Mouse (Mus musculus): Measurements from ENCODE around the gene Cfap299. TPM values are rescaled to one million over a fixed set of nuclear protein-coding genes. Genes with fewer than 3 reads are reported as not detected.
A peak's percentile ranks its signal among the peaks of the same experiment; 100 is the strongest.

Cfap299 gene
- polyA plus RNA-seq, 1 experiment from 2014 or later: 0.71 TPM

GRCm38 (mm10) chr5:98804761-98805160 lies 475.7 kb downstream of the Cfap299 start:
- Histone ChIP-seq H3K27me3 (no peaks in the 10 kb centered on the region), H3K4me3 (no peak overlapping the region), H3K27ac (replicated peaks) (no peak overlapping the region), H3K36me3 (no peaks in the 10 kb centered on the region), H3K4me1 (peaks cover 7% of the 10 kb centered on the region), H3K4me2 (replicated peaks) (no peak overlapping the region), H3K9ac (replicated peaks) (no peak overlapping the region), H3K9me3 (no peaks in the 10 kb centered on the region)
- ATAC-seq (ENCODE audit: low FRiP score, low read depth): no peak
- 92% methylated on average over 6 of the region's 6 CpGs for WGBS

GRCm38 (mm10) chr5:98806492-98806891 lies 477.4 kb downstream of the Cfap299 start:
- no peaks in the 10 kb centered on the region for H3K9me3 ChIP-seq
- no peak for ATAC-seq (ENCODE audit: low FRiP score, low read depth)
- no peak overlapping the region for H3K9ac ChIP-seq (replicated peaks)
- H3K27me3 ChIP-seq: no peaks in the 10 kb centered on the region
- no peak overlapping the region for H3K4me2 ChIP-seq (replicated peaks)
- 92% methylated on average over 4 of the region's 4 CpGs for WGBS
- no peak overlapping the region for H3K4me3 ChIP-seq
- no peak overlapping the region for H3K27ac ChIP-seq (replicated peaks)
- H3K4me1 ChIP-seq: peaks cover 3% of the 10 kb centered on the region
- H3K36me3 ChIP-seq: no peaks in the 10 kb centered on the region

- H3K4me3 ChIP-seq: no peak overlapping the region
- no peak overlapping the region for H3K27ac ChIP-seq (replicated peaks)
Measured at GRCm38 (mm10) chr5:98807022-98807421, 477.9 kb downstream of the Cfap299 start.

GRCm38 (mm10) chr5:98807953-98808352 lies 478.8 kb downstream of the Cfap299 start:
- H3K36me3 ChIP-seq: no peaks in the 10 kb centered on the region
- H3K27ac ChIP-seq (replicated peaks): no peak overlapping the region
- H3K4me2 ChIP-seq (replicated peaks): no peak overlapping the region
- whole genome bisulfite sequencing: 55% methylated on average over 9 of the region's 9 CpGs
- H3K4me1 ChIP-seq: no peaks in the 10 kb centered on the region
- H3K27me3 ChIP-seq: no peaks in the 10 kb centered on the region
- no peak for ATAC-seq (ENCODE audit: low FRiP score, low read depth)
- no peak overlapping the region for H3K4me3 ChIP-seq
- H3K9me3 ChIP-seq: 0 out of 2 replicates have a peak, but pooled peaks cover 3% of the 10 kb centered on the region
- H3K9ac ChIP-seq (replicated peaks): no peak overlapping the region

More at GRCm38 (mm10) chr5:98807022-98807421, 477.9 kb downstream of the Cfap299 start:
- no peak overlapping the region for H3K4me2 ChIP-seq (replicated peaks)
- no peak for ATAC-seq (ENCODE audit: low FRiP score, low read depth)
- no peaks in the 10 kb centered on the region for H3K27me3 ChIP-seq
- WGBS: 91% methylated on average over 7 of the region's 7 CpGs
- no peaks in the 10 kb centered on the region for H3K36me3 ChIP-seq
- H3K9me3 ChIP-seq: no peaks in the 10 kb centered on the region
- no peak overlapping the region for H3K9ac ChIP-seq (replicated peaks)
- H3K4me1 ChIP-seq: no peaks in the 10 kb centered on the region

DNA sequence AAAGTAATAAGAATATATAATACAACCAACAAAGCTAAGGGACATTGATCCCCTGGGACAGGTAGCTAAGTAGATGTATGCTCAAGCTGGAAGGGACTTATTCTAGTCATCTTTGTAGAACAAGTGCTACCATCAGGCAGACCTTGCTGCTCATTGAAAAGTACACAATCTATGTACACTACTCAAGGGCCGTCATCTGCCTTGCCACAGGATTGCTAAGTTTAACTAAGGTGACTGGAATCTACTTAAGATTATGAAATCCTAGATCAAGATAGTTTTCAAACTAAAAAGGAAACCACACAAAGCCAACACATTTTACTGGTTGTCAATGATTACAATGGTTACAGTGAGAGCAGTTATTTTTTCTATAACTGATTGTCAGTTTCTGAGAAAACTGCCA lies 483.3 kb downstream of the Cfap299 start:
- WGBS: 87% methylated on average over 1 of the region's 1 CpGs
- ATAC-seq (ENCODE audit: low FRiP score, low read depth): no peak

DNA sequence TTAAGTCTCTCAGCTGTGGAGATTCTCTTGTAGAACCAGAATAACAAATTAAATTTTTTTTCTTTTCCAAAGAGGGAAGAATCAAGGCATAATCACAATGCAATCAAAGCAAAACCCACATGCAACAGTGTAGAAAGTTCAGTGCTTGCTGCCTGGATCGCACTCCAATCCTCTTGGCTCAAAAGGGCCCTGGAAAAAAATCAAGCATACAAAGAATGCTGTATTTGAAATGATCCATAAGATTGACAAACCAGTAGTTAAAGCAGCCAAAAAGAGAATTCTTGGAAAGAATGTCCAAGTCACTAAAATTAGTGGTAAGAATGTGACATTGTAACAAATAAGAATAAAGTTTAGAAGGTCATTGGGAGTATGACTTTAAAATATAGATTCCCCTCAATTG lies 486.2 kb downstream of the Cfap299 start:
- Histone ChIP-seq H3K4me2 (replicated peaks) (no peak overlapping the region), H3K4me1 (no peaks in the 10 kb centered on the region), H3K27me3 (no peaks in the 10 kb centered on the region), H3K36me3 (no peaks in the 10 kb centered on the region), H3K9ac (replicated peaks) (no peak overlapping the region), H3K4me3 (no peak overlapping the region), H3K27ac (replicated peaks) (no peak overlapping the region), H3K9me3 (0 out of 2 replicates have a peak, but pooled peaks cover 4% of the 10 kb centered on the region)
- 86% methylated on average over 1 of the region's 1 CpGs for WGBS
- no peak for ATAC-seq (ENCODE audit: low FRiP score, low read depth)

More for the DNA sequence above, 483.3 kb downstream of the Cfap299 start:
- no peak overlapping the region for H3K4me3 ChIP-seq
- H3K4me1 ChIP-seq: no peaks in the 10 kb centered on the region
- no peak overlapping the region for H3K27ac ChIP-seq (replicated peaks)
- H3K36me3 ChIP-seq: no peaks in the 10 kb centered on the region
- no peak overlapping the region for H3K9ac ChIP-seq (replicated peaks)
- 0 out of 2 replicates have a peak, but pooled peaks cover 4% of the 10 kb centered on the region for H3K9me3 ChIP-seq
- H3K4me2 ChIP-seq (replicated peaks): no peak overlapping the region
- H3K27me3 ChIP-seq: no peaks in the 10 kb centered on the region

GRCm38 (mm10) chr5:98833760-98834159 lies 504.7 kb downstream of the Cfap299 start:
- ATAC-seq (ENCODE audit: low FRiP score, low read depth): no peak
- 79% methylated on average over 9 of the region's 9 CpGs for WGBS

DNA sequence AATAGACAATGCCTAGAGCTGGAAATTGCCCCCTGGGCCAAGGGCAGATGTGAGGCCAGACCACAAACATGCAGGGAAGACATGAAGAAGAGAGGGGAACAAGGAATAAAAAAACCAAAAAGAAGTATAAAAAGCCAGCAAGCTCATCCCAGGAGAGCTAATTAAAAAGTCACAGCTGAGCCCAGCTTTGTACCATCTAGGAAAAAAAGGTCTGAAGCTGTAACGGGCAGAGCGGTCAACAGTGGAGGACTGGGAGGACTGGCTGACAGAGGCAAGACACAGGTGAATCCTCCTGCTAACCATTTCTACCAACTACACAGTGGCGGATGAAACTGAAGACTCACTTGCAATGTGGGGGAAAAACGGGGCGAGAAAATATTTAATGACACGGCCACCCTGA lies 505.2 kb downstream of the Cfap299 start:
- peak; percentile 65 for ATAC-seq (ENCODE audit: low FRiP score, low read depth)
- H3K4me1 ChIP-seq: peaks cover 4% of the 10 kb centered on the region; the same call in 1 of the 2 replicates
- no peaks in the 10 kb centered on the region for H3K9me3 ChIP-seq
- WGBS: 78% methylated on average over 6 of the region's 6 CpGs
- H3K27me3 ChIP-seq: no peaks in the 10 kb centered on the region
- no peaks in the 10 kb centered on the region for H3K36me3 ChIP-seq
- no peak overlapping the region for H3K4me3 ChIP-seq
- H3K27ac ChIP-seq (replicated peaks): no peak overlapping the region
- H3K9ac ChIP-seq (replicated peaks): no peak overlapping the region
- no peak overlapping the region for H3K4me2 ChIP-seq (replicated peaks)

More at GRCm38 (mm10) chr5:98833760-98834159, 504.7 kb downstream of the Cfap299 start:
- H3K27me3 ChIP-seq: no peaks in the 10 kb centered on the region
- no peaks in the 10 kb centered on the region for H3K9me3 ChIP-seq
- no peak overlapping the region for H3K4me2 ChIP-seq (replicated peaks)
- no peak overlapping the region for H3K9ac ChIP-seq (replicated peaks)
- H3K4me1 ChIP-seq: peaks cover 4% of the 10 kb centered on the region; the same call in 1 of the 2 replicates
- peak overlapping the region; percentile 52; the same call in 1 of the 2 replicates for H3K27ac ChIP-seq (replicated peaks)
- no peaks in the 10 kb centered on the region for H3K36me3 ChIP-seq
- no peak overlapping the region for H3K4me3 ChIP-seq

GRCm38 (mm10) chr5:98842600-98843310 lies 513.7 kb downstream of the Cfap299 start:
- Histone ChIP-seq H3K4me2 (replicated peaks) (no peak overlapping the region), H3K27ac (replicated peaks) (no peak overlapping the region), H3K4me1 (no peaks in the 10 kb centered on the region), H3K9ac (replicated peaks) (no peak overlapping the region), H3K36me3 (no peaks in the 10 kb centered on the region), H3K9me3 (no peaks in the 10 kb centered on the region), H3K27me3 (no peaks in the 10 kb centered on the region), H3K4me3 (no peak overlapping the region)
- ATAC-seq (ENCODE audit: low FRiP score, low read depth): no peak
- WGBS: 88% methylated on average over 7 of the region's 7 CpGs

DNA sequence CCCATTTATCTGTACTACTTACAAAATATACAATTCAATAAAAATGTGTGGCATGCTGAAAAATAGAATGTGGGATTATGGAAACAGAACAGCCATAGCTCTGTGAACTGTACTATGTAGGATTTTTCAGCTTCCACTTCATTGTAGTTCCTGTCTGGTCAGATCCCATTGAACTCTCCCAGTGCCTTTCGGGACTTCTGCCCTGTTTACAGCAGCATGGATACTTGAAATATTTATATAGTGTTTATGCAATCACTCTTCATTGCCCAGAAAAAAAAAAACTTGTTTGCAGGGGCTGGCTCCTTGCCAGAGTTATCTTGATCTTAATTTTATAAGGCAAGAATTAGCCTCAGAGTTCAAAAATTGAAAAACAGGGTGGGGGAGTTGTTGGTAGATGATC lies 515.6 kb downstream of the Cfap299 start:
- no peak overlapping the region for H3K9ac ChIP-seq (replicated peaks)
- no peaks in the 10 kb centered on the region for H3K9me3 ChIP-seq
- ATAC-seq (ENCODE audit: low FRiP score, low read depth): no peak
- H3K4me3 ChIP-seq: no peak overlapping the region
- no peaks in the 10 kb centered on the region for H3K27me3 ChIP-seq
- H3K4me1 ChIP-seq: no peaks in the 10 kb centered on the region
- no peak overlapping the region for H3K4me2 ChIP-seq (replicated peaks)
- H3K27ac ChIP-seq (replicated peaks): no peak overlapping the region
- no peaks in the 10 kb centered on the region for H3K36me3 ChIP-seq
- 100% methylated on average over 1 of the region's 1 CpGs for WGBS

All from midbrain, embryonic 12.5 days (tissue).